Mouse (Mus musculus): Measurements from ENCODE around the gene Rpusd4. TPM values are rescaled to one million over a fixed set of nuclear protein-coding genes. Genes with fewer than 3 reads are reported as not detected.
A peak's percentile ranks its signal among the peaks of the same experiment; 100 is the strongest.

Gene Rpusd4
- 29.1 and 37.1 TPM in 2 replicates for polyA plus RNA-seq (2014; fragmentation: Nextera tagmentation; extraction: Ambion mirVana)

GRCm38 (mm10) chr9:35267146-35267975 lies at the start of gene Rpusd4, which contains the start of gene Fam118b:
TSS of gene Rpusd4 (plus strand) at chr9:35267865.
TSS of gene Fam118b (minus strand) at chr9:35267805.
- WGBS: under 1% methylated on average over 62 of the region's 62 CpGs
- Histone ChIP-seq H3K36me3 (ENCODE audit: control insufficient read depth, insufficient read depth, low read length) (peaks cover 18% of the 10 kb centered on the region), H3K9me3 (ENCODE audit: control insufficient read depth, low read length) (no peaks in the 10 kb centered on the region), H3K4me1 (replicated peaks; ENCODE audit: control insufficient read depth, insufficient read depth, low read length) (peaks cover 8% of the 10 kb centered on the region), H3K4me3 (ENCODE audit: low read depth, low read length) (peak within 1 kb of the TSS; percentile 80), H3K27ac (ENCODE audit: low read depth) (peak within 1 kb of the TSS; percentile 49), H3K27me3 (replicated peaks; ENCODE audit: control insufficient read depth, insufficient read depth, low read length) (no peaks in the 10 kb centered on the region), H3K9ac (ENCODE audit: low read length) (peak within 1 kb of the TSS; percentile 71), H3K4me2 (ENCODE audit: low read length) (peak within 1 kb of the TSS; percentile 85)
- peak; percentile 92 for ATAC-seq (replicated peaks; ENCODE audit: low FRiP score, low TSS enrichment, low read depth)
- peak; percentile 92 for DNase-seq (ENCODE audit: low spot score)

GRCm38 (mm10) chr9:35217963-35218362 lies 49.7 kb upstream of the Rpusd4 start:
- ATAC-seq (replicated peaks; ENCODE audit: low FRiP score, low TSS enrichment, low read depth) (no peak), DNase-seq (ENCODE audit: low spot score) (no peak)
- Histone ChIP-seq H3K4me2 (ENCODE audit: low read length) (no peak overlapping the region), H3K4me1 (replicated peaks; ENCODE audit: control insufficient read depth, insufficient read depth, low read length) (no peaks in the 10 kb centered on the region), H3K27me3 (replicated peaks; ENCODE audit: control insufficient read depth, insufficient read depth, low read length) (no peaks in the 10 kb centered on the region), H3K36me3 (ENCODE audit: control insufficient read depth, insufficient read depth, low read length) (peaks cover 88% of the 10 kb centered on the region), H3K4me3 (ENCODE audit: low read depth, low read length) (no peak overlapping the region), H3K27ac (ENCODE audit: low read depth) (no peak overlapping the region), H3K9me3 (ENCODE audit: control insufficient read depth, low read length) (no peaks in the 10 kb centered on the region), H3K9ac (ENCODE audit: low read length) (no peak overlapping the region)
- WGBS: 95% methylated on average over 1 of the region's 1 CpGs

- DNase-seq (ENCODE audit: low spot score): no peak
- WGBS: 90% methylated on average over 3 of the region's 3 CpGs
- H3K4me1 ChIP-seq (replicated peaks; ENCODE audit: control insufficient read depth, insufficient read depth, low read length): no peaks in the 10 kb centered on the region
- H3K9me3 ChIP-seq (ENCODE audit: control insufficient read depth, low read length): no peaks in the 10 kb centered on the region
- H3K36me3 ChIP-seq (ENCODE audit: control insufficient read depth, insufficient read depth, low read length): peaks cover 59% of the 10 kb centered on the region
- no peak overlapping the region for H3K4me2 ChIP-seq (ENCODE audit: low read length)
- H3K27ac ChIP-seq (ENCODE audit: low read depth): no peak overlapping the region
- ATAC-seq (replicated peaks; ENCODE audit: low FRiP score, low TSS enrichment, low read depth): no peak
- H3K27me3 ChIP-seq (replicated peaks; ENCODE audit: control insufficient read depth, insufficient read depth, low read length): no peaks in the 10 kb centered on the region
- H3K4me3 ChIP-seq (ENCODE audit: low read depth, low read length): no peak overlapping the region
- no peak overlapping the region for H3K9ac ChIP-seq (ENCODE audit: low read length)
These were observed 44.2 kb upstream of the Rpusd4 start for GRCm38 (mm10) chr9:35223466-35223865.

GRCm38 (mm10) chr9:35228671-35229070 lies 39.0 kb upstream of the Rpusd4 start:
- H3K4me3 ChIP-seq (ENCODE audit: low read depth, low read length): no peak overlapping the region
- no peaks in the 10 kb centered on the region for H3K27me3 ChIP-seq (replicated peaks; ENCODE audit: control insufficient read depth, insufficient read depth, low read length)
- H3K9me3 ChIP-seq (ENCODE audit: control insufficient read depth, low read length): no peaks in the 10 kb centered on the region
- no peak overlapping the region for H3K9ac ChIP-seq (ENCODE audit: low read length)
- H3K27ac ChIP-seq (ENCODE audit: low read depth): no peak overlapping the region
- DNase-seq (ENCODE audit: low spot score) (no peak), ATAC-seq (replicated peaks; ENCODE audit: low FRiP score, low TSS enrichment, low read depth) (no peak)
- no peak overlapping the region for H3K4me2 ChIP-seq (ENCODE audit: low read length)
- no peaks in the 10 kb centered on the region for H3K4me1 ChIP-seq (replicated peaks; ENCODE audit: control insufficient read depth, insufficient read depth, low read length)
- H3K36me3 ChIP-seq (ENCODE audit: control insufficient read depth, insufficient read depth, low read length): peaks cover 22% of the 10 kb centered on the region
- 87% methylated on average over 3 of the region's 3 CpGs for WGBS

- Histone ChIP-seq H3K27me3 (replicated peaks; ENCODE audit: control insufficient read depth, insufficient read depth, low read length) (no peaks in the 10 kb centered on the region), H3K36me3 (ENCODE audit: control insufficient read depth, insufficient read depth, low read length) (peaks cover 24% of the 10 kb centered on the region), H3K4me2 (ENCODE audit: low read length) (no peak overlapping the region), H3K4me1 (replicated peaks; ENCODE audit: control insufficient read depth, insufficient read depth, low read length) (no peaks in the 10 kb centered on the region), H3K27ac (ENCODE audit: low read depth) (no peak overlapping the region), H3K9me3 (ENCODE audit: control insufficient read depth, low read length) (no peaks in the 10 kb centered on the region), H3K4me3 (ENCODE audit: low read depth, low read length) (no peak overlapping the region), H3K9ac (ENCODE audit: low read length) (no peak overlapping the region)
- DNase-seq (ENCODE audit: low spot score) (no peak), ATAC-seq (replicated peaks; ENCODE audit: low FRiP score, low TSS enrichment, low read depth) (no peak)
- 66% methylated on average over 3 of the region's 3 CpGs for WGBS
These were observed 31.7 kb upstream of the Rpusd4 start for GRCm38 (mm10) chr9:35235996-35236395.

GRCm38 (mm10) chr9:35238371-35238770 lies 29.3 kb upstream of the Rpusd4 start:
- Histone ChIP-seq H3K4me2 (ENCODE audit: low read length) (no peak overlapping the region), H3K27ac (ENCODE audit: low read depth) (no peak overlapping the region), H3K4me1 (replicated peaks; ENCODE audit: control insufficient read depth, insufficient read depth, low read length) (no peaks in the 10 kb centered on the region), H3K9ac (ENCODE audit: low read length) (no peak overlapping the region), H3K4me3 (ENCODE audit: low read depth, low read length) (no peak overlapping the region), H3K27me3 (replicated peaks; ENCODE audit: control insufficient read depth, insufficient read depth, low read length) (no peaks in the 10 kb centered on the region), H3K36me3 (ENCODE audit: control insufficient read depth, insufficient read depth, low read length) (peaks cover 17% of the 10 kb centered on the region), H3K9me3 (ENCODE audit: control insufficient read depth, low read length) (no peaks in the 10 kb centered on the region)
- DNase-seq (ENCODE audit: low spot score) (no peak), ATAC-seq (replicated peaks; ENCODE audit: low FRiP score, low TSS enrichment, low read depth) (no peak)
- 94% methylated on average over 1 of the region's 1 CpGs for WGBS

GRCm38 (mm10) chr9:35238915-35239571 lies 28.6 kb upstream of the Rpusd4 start:
- DNase-seq (ENCODE audit: low spot score) (no peak), ATAC-seq (replicated peaks; ENCODE audit: low FRiP score, low TSS enrichment, low read depth) (no peak)
- Histone ChIP-seq H3K27me3 (replicated peaks; ENCODE audit: control insufficient read depth, insufficient read depth, low read length) (no peaks in the 10 kb centered on the region), H3K27ac (ENCODE audit: low read depth) (no peak overlapping the region), H3K4me3 (ENCODE audit: low read depth, low read length) (no peak overlapping the region), H3K4me1 (replicated peaks; ENCODE audit: control insufficient read depth, insufficient read depth, low read length) (no peaks in the 10 kb centered on the region), H3K9me3 (ENCODE audit: control insufficient read depth, low read length) (no peaks in the 10 kb centered on the region), H3K36me3 (ENCODE audit: control insufficient read depth, insufficient read depth, low read length) (peaks cover 17% of the 10 kb centered on the region), H3K9ac (ENCODE audit: low read length) (no peak overlapping the region), H3K4me2 (ENCODE audit: low read length) (no peak overlapping the region)
- WGBS: 66% methylated on average over 6 of the region's 6 CpGs

GRCm38 (mm10) chr9:35239734-35240133 lies 27.9 kb upstream of the Rpusd4 start:
- WGBS: 70% methylated on average over 1 of the region's 1 CpGs
- Histone ChIP-seq H3K27ac (ENCODE audit: low read depth) (no peak overlapping the region), H3K4me3 (ENCODE audit: low read depth, low read length) (no peak overlapping the region), H3K36me3 (ENCODE audit: control insufficient read depth, insufficient read depth, low read length) (peaks cover 13% of the 10 kb centered on the region), H3K27me3 (replicated peaks; ENCODE audit: control insufficient read depth, insufficient read depth, low read length) (no peaks in the 10 kb centered on the region), H3K4me2 (ENCODE audit: low read length) (no peak overlapping the region), H3K4me1 (replicated peaks; ENCODE audit: control insufficient read depth, insufficient read depth, low read length) (no peaks in the 10 kb centered on the region), H3K9ac (ENCODE audit: low read length) (no peak overlapping the region), H3K9me3 (ENCODE audit: control insufficient read depth, low read length) (no peaks in the 10 kb centered on the region)
- no peak for DNase-seq (ENCODE audit: low spot score)
- ATAC-seq (replicated peaks; ENCODE audit: low FRiP score, low TSS enrichment, low read depth): no peak

Measured in intestine, embryonic 14.5 days (tissue).